Mouse (Mus musculus) cerebellum, adult 2 months (tissue): ENCODE measurements around the gene Stpg1. TPM values are rescaled to one million over a fixed set of nuclear protein-coding genes. Genes with fewer than 3 reads are reported as not detected.

Experiments used
- DNase-seq, 2 experiments: peaks; one replicate each; pipeline ENCODE4 v3.0.0; 2021
- H3K27ac ChIP-seq: fragments of 200-500 bp; 2 replicates; pipeline ENCODE4 v1.5.1; 2012; ENCODE audit warnings: low read length, control low read depth, inconsistent platforms; ENCODE audit not compliant: insufficient read depth
- H3K27me3 ChIP-seq: fragments of 200-500 bp; 2 replicates; pipeline ENCODE4 v1.6.1; 2012; ENCODE audit warnings: inconsistent platforms, mild to moderate bottlenecking, low read length, moderate library complexity; ENCODE audit not compliant: control insufficient read depth, insufficient read depth
- H3K4me1 ChIP-seq: fragments of 200-500 bp; 2 replicates; pipeline ENCODE4 v1.6.1; 2011; ENCODE audit warnings: low read length; ENCODE audit not compliant: control insufficient read depth, insufficient read depth
- H3K4me3 ChIP-seq: fragments of 200-500 bp; replicated peaks from 2 replicates; pipeline ENCODE3; 2011; ENCODE audit warnings: mild to moderate bottlenecking, low read depth, low read length, control low read depth; ENCODE audit not compliant: insufficient read depth
- CTCF ChIP-seq: fragments of 200-500 bp; IDR thresholded peaks from 2 replicates; pipeline ENCODE4 v1.5.1; 2011; ENCODE audit warnings: low read depth, mild to moderate bottlenecking, control low read depth, low read length, moderate library complexity, borderline replicate concordance; ENCODE audit not compliant: insufficient read depth
- POLR2A ChIP-seq: fragments of 200-500 bp; IDR thresholded peaks from 2 replicates; pipeline ENCODE4 v1.6.1; 2011; ENCODE audit warnings: low read length, control low read depth, borderline replicate concordance; ENCODE audit not compliant: insufficient read depth
- WGBS: fragments of 180-500 bp; shearing (Covaris S2); methylation state at CpG from one replicate; pipeline ENCODE4 v1.1.7; 2018; 5-methylcytosine and 5-hydroxymethylcytosine counted together
- polyA plus RNA-seq: library from polyadenylated mRNA; depleted of rRNA; stranded (reverse); fragments of >200 nt; gene quantifications from 2 replicates; pipeline ENCODE4 v1.2.3, GENCODE M21; 2012

Stpg1 gene
- polyA plus RNA-seq, 1 experiment = 0.72 TPM

GRCm38 (mm10) chr4:135516351-135517316 lies 22.0 kb downstream of the Stpg1 start:
- Histone ChIP-seq H3K4me1 (no peaks in the 10 kb centered on the region), H3K27me3 (no peaks in the 10 kb centered on the region), H3K27ac (no peak overlapping the region), H3K4me3 (no peak overlapping the region)
- TF ChIP-seq CTCF (peak; percentile 74), POLR2A (no peak)
- WGBS = 46% methylated on average over 15 of the region's 15 CpGs
- DNase-seq = peak; percentile 32 to 45

GRCm38 (mm10) chr4:135518135-135518534 lies 23.5 kb downstream of the Stpg1 start:
- Histone ChIP-seq H3K27me3 (no peaks in the 10 kb centered on the region), H3K27ac (no peak overlapping the region), H3K4me1 (no peaks in the 10 kb centered on the region), H3K4me3 (no peak overlapping the region)
- no peak for DNase-seq
- no peak for TF ChIP-seq CTCF
- TF ChIP-seq POLR2A = no peak
- WGBS = 87% methylated on average over 12 of the region's 12 CpGs

GRCm38 (mm10) chr4:135520421-135520820 lies 25.8 kb downstream of the Stpg1 start:
- TF ChIP-seq POLR2A = no peak
- TF ChIP-seq CTCF = no peak
- WGBS = 71% methylated on average over 9 of the region's 9 CpGs
- no peaks in the 10 kb centered on the region for H3K27me3 ChIP-seq
- no peak overlapping the region for H3K27ac ChIP-seq
- no peak for DNase-seq
- no peak overlapping the region for H3K4me3 ChIP-seq
- H3K4me1 ChIP-seq = no peaks in the 10 kb centered on the region

GRCm38 (mm10) chr4:135523939-135524338 lies 29.3 kb downstream of the Stpg1 start:
- Histone ChIP-seq H3K27me3 (no peaks in the 10 kb centered on the region), H3K4me1 (no peaks in the 10 kb centered on the region), H3K4me3 (no peak overlapping the region), H3K27ac (no peak overlapping the region)
- no peak for TF ChIP-seq CTCF
- TF ChIP-seq POLR2A = no peak
- 10% methylated on average over 6 of the region's 7 CpGs for WGBS
- DNase-seq = no peak

- no peak for DNase-seq
- Histone ChIP-seq H3K4me1 (no peaks in the 10 kb centered on the region), H3K4me3 (no peak overlapping the region), H3K27ac (no peak overlapping the region), H3K27me3 (no peaks in the 10 kb centered on the region)
- TF ChIP-seq CTCF (no peak), POLR2A (no peak)
- WGBS = 69% methylated on average over 12 of the region's 12 CpGs
These were observed 30.5 kb downstream of the Stpg1 start for GRCm38 (mm10) chr4:135525057-135525456.

GRCm38 (mm10) chr4:135526039-135526710 lies 31.6 kb downstream of the Stpg1 start:
- Histone ChIP-seq H3K27ac (no peak overlapping the region), H3K4me1 (no peaks in the 10 kb centered on the region), H3K27me3 (no peaks in the 10 kb centered on the region), H3K4me3 (no peak overlapping the region)
- WGBS = 37% methylated on average over 14 of the region's 14 CpGs
- DNase-seq = no peak
- no peak for TF ChIP-seq CTCF

GRCm38 (mm10) chr4:135530270-135530669 lies 35.7 kb downstream of the Stpg1 start:
- 56% methylated on average over 2 of the region's 2 CpGs for WGBS
- no peak overlapping the region for H3K27ac ChIP-seq
- no peak overlapping the region for H3K4me3 ChIP-seq
- no peaks in the 10 kb centered on the region for H3K4me1 ChIP-seq
- no peak for DNase-seq
- H3K27me3 ChIP-seq = no peaks in the 10 kb centered on the region
- TF ChIP-seq POLR2A (no peak), CTCF (0 out of 2 replicates have a peak, but pooled peaks have one; percentile 16)
